Mouse (Mus musculus) left cerebral cortex, postnatal 4 days (tissue): Measurements from ENCODE around the gene Zscan10. TPM values are rescaled to one million over a fixed set of nuclear protein-coding genes. Genes with fewer than 3 reads are reported as not detected.

Source experiments
- DNase-seq: peaks from one replicate; pipeline ENCODE4 v3.0.0-alpha.2; 2022
- intact Hi-C: fragments of 180-260 bp; cut with DNase I; formaldehyde crosslinking; loops from one replicate; pipeline ENCODE4 v1.15.1; 2025
- total RNA-seq, 2 experiments: library from RNA; stranded (reverse); gene quantifications; 2 replicates each; pipeline ENCODE4 v1.2.3; 2021

The Zscan10 gene
- total RNA-seq: not detected

DNA sequence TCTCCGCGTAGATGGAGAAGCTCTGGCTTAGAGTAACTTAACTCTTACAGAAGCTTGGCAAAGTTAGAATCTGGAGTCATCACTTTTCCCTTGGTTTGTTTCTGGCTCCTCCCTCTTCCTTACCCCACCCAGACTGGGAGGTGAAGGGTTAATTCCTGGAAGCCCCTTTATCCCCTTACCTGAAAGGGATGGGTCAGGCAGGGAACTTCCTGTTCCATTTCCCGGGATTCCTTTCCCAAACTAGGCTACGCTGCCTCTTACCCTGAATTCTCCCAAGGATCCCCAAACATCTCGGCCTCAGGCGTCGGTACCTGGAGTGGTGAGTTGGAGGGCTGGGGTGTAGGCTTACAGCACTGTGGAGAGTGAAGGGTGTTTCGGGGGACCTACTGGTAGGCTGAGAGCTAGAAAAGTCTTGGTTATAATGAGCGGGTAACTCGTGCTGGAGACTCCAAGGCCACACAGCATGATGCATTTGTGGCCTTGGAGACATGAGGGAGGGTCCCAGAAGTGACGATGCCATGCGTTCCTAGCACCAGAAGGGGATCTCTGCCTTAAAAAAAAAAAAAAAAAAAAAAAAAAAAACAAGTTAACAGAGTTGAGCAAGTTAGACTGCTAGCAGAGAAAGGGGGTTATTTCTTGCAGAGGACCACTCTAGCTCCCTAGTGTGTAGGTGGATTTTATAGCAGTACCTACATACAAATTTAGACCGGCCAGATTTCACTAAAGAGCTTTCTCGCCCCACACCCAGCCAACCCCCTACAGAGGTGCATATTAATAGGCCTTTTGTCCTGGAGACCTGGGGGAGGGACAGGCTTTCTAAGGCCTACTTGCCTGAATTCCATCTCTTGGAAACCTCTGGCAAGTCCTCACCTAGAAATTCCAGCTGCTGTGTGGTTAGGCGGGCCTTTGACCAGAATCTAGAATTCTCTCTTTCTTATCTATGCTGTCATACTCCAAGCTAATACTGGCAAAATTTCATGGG lies at the start of gene Zscan10:
Gene Zscan10, plus strand, starts transcription at position 216 of the 982 bp plus-strand sequence.
- intact Hi-C loops: no loop called here
- DNase-seq: no peak

DNA sequence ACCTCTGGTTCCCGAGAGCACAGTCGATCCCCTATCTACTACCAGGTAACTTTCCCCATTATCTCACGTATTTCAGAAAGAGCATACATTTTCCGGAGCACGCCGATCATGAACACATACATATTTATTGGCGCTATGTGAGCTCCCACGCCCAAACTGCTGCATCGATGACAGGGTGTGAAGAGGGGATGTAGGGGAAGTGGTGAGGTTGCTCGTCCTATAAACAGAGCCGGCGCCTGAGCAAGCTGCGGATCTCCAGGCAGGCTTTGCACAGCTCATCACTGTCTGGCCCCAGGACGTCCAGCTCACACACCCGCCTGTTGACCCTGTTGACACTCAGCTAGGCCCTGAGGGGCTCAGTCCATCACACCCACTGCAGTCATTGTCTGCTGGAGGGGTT lies 49.8 kb upstream of the Zscan10 start:
- no peak for DNase-seq
- intact Hi-C loops: loop anchor here (10.0 kb wide), 1 partner anchor 1126 kb away; the partner anchor contains the start of gene Zfp946

DNA sequence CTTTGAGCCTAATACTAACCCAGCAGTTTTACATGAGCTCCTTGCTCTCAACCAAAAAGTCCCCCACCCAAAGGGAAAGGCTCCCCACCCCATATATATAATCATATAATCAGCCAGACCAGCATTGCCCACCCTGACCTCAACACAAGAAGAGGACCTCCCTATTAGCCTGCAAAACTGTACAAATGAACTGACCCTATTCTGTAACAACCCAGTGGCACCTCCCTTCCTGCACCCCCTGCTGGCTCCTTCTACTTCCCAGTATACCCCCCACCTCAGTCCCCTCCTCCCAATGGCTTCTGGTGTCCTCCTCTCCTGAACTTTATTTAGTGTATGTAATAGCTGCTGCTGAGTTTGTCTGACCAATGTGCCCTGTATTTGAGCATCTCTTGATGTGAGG lies 49.2 kb upstream of the Zscan10 start:
- no peak for DNase-seq
- intact Hi-C loops: loop anchor here (10.0 kb wide), 1 partner anchor 1127 kb away; the partner anchor contains the start of gene Zfp946

DNA sequence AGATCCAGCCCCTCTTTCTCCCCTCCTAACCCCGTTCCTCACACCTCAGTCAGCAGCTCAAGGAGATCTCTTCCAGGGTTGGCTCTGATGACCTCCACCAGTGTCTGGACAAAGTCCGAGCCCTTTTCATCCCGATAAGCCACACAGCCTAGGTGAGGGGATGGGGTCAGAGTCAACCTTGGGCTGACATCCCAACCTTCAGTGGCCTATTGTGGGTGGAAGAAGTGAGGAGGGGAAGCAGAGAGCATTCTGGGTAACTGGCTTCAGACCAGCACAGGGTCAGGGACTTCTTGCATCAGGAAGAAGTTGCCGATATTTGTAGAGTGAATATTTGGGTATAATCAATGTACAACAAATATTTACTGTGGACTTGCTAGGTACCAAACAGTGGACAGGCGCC lies 48.7 kb upstream of the Zscan10 start:
- intact Hi-C loops: loop anchor here (10.0 kb wide), 1 partner anchor 1127 kb away; the partner anchor contains the start of gene Zfp946
- no peak for DNase-seq

DNA sequence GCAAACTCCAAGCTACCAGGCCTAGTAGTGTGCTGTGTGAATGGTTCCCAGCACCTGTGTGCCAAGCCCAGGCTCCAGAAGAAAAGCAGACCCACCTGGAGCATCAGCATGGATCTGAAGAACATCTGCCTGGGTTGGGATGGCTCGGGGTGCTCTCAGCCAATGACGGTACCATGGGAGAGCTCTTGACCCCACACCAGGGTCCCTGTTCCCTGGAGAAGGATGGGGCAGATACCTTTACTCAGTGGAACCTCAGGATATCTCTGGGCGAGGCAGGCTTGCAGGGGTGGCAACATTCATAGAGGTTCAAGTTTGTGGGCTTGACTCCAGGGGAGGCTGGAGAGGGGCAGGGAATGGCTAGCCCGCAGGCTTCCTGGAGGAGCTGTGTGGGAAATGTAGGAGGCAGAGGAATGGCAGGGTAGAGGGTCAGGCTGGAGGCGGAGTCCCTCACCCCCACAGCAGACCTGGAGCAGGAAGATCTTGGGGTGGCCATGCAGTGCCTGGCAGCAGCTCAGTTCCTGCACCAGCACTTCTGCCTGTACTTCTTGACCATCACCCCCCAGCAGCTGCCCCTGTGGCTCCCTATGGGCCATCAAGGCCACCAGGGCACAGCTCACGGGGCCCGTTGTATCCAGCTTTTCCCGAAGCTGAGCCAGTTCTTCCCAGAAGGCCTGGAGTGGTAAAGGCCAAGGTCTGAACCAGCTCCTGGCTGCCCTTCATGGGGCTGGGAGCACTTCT lies 47.6 kb upstream of the Zscan10 start:
- intact Hi-C loops: loop anchor here (10.0 kb wide), 1 partner anchor 1128 kb away; the partner anchor contains the start of gene Zfp946
- DNase-seq: no peak

DNA sequence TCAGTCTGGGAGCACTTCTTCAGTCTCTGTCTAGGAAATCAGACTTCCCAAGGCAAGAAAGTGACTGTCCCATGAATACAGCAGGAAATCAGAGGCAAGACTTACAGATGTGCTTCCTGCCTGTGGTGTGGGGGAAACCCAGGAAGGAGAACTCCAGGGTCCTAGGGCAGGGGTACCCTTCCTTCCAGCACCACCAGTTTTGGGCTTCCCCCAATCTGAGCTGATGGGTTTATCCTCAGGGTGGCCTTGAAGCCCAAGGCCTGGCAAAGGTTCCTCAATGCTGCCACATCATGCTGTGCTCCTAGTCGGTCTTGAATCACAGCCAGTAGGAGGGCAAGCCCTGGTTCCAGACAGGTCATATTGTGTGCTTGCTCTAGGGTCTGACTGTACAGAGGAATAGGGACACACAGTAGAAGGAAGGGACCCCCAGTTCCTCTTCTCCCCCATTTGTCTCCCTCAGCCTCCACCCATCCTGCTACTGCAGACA lies 47.0 kb upstream of the Zscan10 start:
- intact Hi-C loops: loop anchor here (10.0 kb wide), 1 partner anchor 1129 kb away; the partner anchor contains the start of gene Zfp946
- no peak for DNase-seq

DNA sequence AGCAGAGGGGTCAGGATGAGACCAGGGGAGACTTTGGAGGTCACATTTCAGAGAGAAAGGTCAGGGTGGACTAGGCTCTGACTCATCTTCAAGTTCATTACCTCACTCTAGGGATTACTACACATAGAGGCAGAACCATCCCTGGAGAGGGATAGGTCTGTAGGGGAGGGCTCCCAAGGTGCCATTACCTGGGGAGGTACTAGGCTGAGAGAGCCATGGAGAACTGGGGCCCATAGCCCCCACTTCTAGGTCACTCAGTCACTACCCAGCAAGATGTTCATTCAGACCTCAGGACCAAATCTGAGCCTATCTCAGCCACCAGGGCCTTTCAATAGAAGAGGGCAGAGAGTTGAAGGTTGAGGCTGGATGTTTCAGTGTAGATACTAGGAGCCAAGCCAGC lies 46.3 kb upstream of the Zscan10 start:
- intact Hi-C loops: loop anchor here (10.0 kb wide), 1 partner anchor 1130 kb away; the partner anchor contains the start of gene Zfp946
- no peak for DNase-seq

DNA sequence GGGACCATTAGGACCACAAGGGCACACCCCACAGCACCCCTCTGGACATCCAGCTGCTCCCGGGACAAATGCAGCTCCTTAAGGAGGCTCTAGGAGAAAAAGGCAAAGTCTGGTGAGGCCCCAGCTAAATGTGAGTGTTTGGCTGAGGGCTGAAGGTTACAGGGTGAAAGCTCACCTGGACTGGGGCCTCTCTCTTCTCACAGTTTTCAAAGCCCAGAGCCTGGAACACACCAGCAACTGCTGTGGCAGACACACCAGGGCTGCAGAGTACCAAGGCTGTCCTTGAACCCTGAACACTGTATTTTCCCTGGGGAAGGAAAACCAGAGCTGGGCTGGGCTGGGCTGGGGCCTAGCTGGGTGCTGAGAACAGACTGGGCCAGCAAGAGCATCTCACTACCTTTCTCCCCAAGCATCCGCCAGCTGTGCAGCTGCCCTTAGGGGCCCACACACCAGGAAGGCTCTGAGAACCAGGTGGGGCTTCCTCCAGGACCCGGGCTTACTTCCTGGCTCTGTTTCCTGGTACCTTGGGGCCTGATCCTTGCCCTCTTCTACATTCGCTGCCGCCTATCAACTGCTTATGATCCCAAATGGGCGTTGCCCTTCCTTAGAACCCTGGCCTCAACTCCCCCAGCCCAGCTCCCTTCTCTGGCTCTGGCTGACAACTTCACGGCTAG lies 45.3 kb upstream of the Zscan10 start:
- DNase-seq: no peak
- intact Hi-C loops: loop anchor here (10.0 kb wide), 1 partner anchor 1131 kb away; the partner anchor contains the start of gene Zfp946

DNA sequence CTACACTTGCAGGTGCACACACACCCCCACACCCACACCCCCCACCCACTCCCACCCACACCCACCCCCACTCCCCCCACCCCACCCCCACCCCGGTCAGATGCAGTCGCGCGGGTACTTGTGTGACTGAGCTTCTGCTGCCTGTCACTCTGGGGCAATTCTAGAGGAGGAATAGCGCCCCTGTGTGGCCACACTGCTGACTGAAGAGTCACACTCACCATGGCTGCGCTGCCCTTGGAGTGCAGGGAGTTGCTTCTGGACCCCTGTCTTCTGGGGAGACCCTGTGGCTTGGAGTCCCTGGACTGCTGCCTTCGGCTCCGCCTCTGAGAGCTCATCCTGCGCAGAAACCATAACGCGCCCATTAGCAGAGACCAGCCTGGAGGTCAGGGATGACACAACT lies 40.9 kb upstream of the Zscan10 start:
- DNase-seq: peak; percentile 48
- intact Hi-C loops: loop anchor here (10.0 kb wide), 1 partner anchor 1135 kb away; the partner anchor contains the start of gene Zfp946

DNA sequence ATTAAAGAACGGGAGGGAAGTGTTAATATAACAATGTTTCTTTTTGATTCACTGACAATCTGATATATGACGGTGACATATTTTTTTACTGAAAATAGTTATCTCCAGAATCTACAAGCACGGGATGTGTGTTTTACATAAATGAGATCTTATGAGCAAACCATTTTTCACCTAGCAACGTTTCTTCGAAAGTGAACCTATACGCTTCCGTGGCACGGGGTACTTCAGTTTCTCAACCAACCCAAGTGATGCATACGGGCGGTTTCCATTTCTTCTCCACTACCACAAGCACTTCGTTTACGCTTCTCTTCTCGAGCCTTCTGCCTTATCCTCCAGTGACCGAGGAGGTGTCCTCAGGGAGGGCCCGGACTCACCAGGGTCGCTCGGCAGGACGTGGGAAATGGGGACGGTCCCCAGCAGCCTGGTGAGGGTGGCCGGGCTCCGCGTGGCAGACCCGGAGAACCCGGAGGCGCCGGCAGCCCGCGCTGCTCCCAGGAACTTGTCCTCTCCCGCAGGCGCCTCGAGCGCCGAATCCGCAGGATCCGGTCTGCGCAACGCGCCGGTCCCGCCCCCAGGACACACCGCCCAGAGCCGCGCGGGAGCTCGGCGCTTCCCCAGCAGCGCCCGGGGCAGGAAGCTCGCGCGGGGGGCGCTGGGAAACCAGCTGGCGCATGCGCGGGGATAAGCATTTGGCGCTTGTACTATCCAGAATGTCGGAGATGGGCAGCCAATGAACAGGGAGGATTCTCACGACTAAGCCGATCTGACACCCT lies 36.9 kb upstream of the Zscan10 start, which contains the start of gene Zfp213:
Gene Zfp213, minus strand, starts transcription at position 644 of the 773 bp plus-strand sequence.
- peak; percentile 96 for DNase-seq
- intact Hi-C loops: no loop called here

DNA sequence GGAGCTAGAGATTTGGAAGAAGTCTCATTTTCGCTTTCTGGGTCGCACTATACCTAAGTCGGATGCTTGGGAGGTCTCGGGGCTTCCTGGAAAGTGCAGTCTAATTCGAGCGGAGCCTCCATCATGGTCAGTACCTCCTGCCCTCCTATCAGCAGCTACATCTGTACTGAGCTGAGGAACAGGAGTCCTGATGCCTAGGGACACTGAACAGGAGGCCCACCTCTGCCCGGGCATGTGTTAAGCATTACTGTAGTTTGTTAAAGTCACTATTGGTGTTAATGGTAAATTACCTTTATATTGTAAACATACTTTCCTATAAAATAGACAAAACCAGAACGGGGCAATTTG lies 36.3 kb upstream of the Zscan10 start:
- intact Hi-C loops: no loop called here
- no peak for DNase-seq

DNA sequence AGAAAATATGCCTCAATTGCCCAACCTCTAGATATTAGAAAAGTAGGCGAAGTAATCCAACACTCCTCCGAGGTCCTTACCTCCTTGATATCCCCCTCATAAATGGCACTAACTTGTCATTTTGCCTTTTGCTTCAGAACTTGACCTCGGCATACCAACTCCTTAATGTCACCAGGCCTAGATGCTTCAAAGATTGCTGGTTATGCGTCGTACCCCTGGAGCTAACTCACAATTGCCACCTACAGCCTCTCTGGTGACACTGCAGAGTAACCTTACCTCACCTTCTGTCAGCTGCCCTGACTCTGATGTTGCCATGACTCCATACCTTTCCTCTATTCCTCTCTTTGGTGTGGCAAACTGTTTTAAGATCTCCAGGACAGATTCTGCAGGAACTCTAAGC lies 33.9 kb upstream of the Zscan10 start:
- no peak for DNase-seq
- intact Hi-C loops: no loop called here

DNA sequence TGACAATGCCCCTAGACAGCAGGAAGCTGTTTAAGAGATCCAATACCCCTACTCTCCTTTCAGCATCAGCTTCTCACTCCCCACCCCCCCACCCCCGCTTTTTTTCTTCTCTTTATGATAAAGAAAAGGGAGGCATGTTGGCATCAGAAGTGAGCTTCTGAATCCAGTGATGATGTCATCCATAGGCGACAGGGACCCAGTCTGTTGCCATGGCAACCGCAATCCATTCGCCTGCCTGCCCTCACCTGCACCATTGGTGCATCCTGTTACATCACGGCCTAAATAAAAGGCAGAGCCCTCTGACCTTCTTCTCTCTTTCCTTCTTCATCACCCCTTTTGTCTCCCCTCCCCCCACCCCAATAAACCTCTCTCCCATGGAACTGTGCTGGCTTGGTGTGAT lies 32.3 kb upstream of the Zscan10 start:
- intact Hi-C loops: no loop called here
- DNase-seq: no peak

DNA sequence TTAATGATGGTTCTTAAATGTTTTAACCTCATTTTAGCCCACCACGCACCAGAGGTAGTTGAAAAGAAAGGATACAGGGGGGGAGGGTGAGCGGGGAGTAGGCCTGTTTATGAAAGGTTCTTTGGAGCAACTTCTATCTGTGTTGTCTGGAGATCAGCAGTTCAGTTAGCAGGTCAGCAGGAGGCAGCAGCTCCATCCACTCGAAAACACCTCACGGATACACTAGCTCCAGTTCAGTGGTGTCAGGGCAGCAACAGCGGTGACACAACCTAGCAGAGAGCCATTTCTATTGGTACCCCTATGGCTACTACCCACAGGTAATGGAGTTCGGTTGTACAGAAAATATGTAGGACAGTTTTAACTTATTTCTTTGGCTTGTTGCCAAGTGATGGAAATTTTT lies 30.6 kb upstream of the Zscan10 start:
- DNase-seq: peak; percentile 41
- intact Hi-C loops: no loop called here

DNA sequence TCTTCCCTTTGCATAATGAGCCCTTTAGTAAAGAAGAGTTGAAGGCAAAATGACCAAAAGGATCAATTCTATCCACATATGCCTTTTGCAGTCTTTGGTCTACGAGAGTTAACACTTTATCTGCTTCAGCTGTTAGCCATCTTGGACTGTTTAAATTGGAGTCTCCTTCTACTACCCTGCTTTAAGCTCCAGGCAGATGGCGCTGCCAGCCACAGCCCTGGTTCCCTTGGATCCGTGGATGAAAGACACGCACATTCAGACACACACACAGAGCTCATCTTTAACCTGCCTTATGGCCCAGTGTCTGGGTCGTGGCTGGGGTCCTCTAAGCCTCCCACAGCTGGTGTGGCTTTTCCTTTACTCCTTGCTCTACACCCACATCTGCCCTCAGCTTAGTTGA lies 29.6 kb upstream of the Zscan10 start:
- DNase-seq: no peak
- intact Hi-C loops: no loop called here

DNA sequence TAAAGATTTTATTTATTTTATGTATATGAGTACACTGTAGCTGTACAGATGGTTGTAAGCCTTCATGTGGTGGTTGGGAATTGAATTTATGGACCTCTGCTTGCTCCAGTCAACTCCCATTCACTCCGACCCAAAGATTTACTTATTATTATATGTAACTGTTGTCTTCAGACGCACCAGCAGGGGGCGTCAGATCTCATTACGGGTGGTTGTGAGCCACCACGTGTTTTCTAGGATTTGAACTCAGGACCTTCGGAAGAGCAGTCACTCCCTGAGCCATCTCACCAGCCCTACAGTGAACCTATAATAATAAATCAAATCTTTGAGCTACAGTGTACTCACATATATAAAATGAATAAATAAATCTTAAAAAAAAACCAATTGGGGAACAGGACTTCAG lies 28.6 kb upstream of the Zscan10 start:
- intact Hi-C loops: no loop called here
- no peak for DNase-seq

DNA sequence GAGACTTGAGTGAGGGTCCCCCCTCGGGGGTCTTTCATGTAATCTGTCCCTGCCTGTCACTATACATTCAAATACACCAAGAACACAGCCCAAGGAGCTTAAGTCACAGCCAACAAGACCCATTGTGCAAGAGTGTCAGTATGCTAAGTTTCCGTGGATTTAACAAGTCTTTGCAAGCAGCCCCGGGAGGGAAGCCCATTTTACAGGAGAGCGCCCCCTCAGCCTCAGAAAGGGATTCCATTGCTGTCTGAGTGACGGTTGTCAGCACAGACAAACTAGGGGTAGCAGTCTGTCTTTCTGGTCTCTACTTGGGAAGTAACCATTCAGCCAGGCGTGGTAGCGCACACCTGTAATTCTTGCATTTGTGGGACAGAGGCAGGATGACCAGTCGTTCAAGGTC lies 26.5 kb upstream of the Zscan10 start:
- DNase-seq: no peak
- intact Hi-C loops: no loop called here

DNA sequence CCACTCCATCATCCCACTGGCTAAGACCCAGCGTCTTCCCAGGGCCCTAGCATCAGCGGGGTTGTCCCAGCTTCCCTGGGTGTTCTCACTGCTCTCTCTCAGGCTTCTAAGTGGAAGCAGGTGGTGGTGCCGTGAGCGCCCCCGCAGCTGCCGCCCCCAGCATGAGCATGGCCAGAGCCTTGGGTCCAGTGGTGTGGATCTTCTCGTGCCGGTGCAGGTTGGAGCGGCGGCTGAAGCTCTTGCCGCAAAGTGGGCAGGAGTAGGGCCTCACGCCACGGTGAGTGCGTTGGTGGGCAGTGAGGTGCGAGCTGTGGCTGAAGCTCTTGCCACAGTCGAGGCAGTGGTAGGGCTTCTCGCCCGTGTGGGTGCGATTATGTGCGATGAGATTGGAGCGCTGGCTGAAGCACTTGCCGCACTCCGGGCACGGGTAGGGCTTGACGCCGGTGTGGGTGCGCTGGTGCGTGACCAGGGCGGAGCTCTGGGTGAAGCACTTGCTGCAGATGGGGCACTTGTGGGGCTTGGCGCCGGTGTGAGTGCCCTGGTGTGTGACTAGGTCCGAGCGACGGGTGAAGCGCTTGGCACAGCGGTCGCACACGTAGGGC lies 24.6 kb upstream of the Zscan10 start:
- DNase-seq: no peak
- intact Hi-C loops: no loop called here

DNA sequence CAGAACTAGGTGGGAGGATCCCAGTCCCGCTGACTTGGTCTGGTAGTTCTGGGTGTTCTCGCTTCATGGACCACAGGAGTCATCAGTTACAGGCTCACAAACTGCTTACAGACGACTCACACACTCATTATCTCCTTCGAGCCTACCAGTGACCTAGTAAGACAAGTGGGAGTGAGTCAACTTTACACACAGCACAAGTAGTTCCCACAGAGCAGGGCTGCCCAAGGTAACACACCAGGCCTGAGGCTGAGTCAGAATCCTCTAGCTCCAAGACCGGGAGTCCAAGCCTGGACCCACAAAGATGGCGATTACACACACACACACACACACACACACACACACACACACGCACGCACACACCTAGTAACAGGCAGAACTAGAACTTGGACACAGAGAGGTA lies 15.9 kb upstream of the Zscan10 start:
- intact Hi-C loops: no loop called here
- DNase-seq: no peak
